Mouse (Mus musculus) myocyte (in vitro differentiated cells): Measurements from ENCODE around the gene Fam69a.

Source experiments
- E2F4 ChIP-seq: IDR thresholded peaks from one replicate; pipeline ENCODE4 v1.6.1; 2011; ENCODE audit warnings: mild to moderate bottlenecking, control low read depth, moderate library complexity; ENCODE audit not compliant: insufficient read depth
- MYOG ChIP-seq, 3 experiments: IDR thresholded peaks; one replicate each; pipeline ENCODE4 v1.6.1; 2011; ENCODE audit warnings: control low read depth in 2 of 3, low read depth in 2 of 3, mild to moderate bottlenecking in 2 of 3; ENCODE audit not compliant: insufficient read length in 2 of 3, control insufficient read depth in 1 of 3, insufficient read depth in 1 of 3
- POLR2A ChIP-seq: IDR thresholded peaks from one replicate; pipeline ENCODE4 v1.6.1; 2011; ENCODE audit warnings: low read depth, mild to moderate bottlenecking, control low read depth, moderate library complexity; ENCODE audit not compliant: insufficient read length
- USF1 ChIP-seq: IDR thresholded peaks from one replicate; pipeline ENCODE4 v1.6.1; 2011; ENCODE audit warnings: low read depth, mild to moderate bottlenecking, control low read depth, moderate library complexity

GRCm38 (mm10) chr5:107966841-107967457, 19.9 kb downstream of the Fam69a start:
- TF ChIP-seq USF1 (no peak), MYOG (IDR thresholded peaks at IDR 0.05; ENCODE audit: control insufficient read depth in 1 of 3, insufficient read depth in 1 of 3, insufficient read length in 2 of 3, low read depth in 2 of 3) (no peak), E2F4 (no peak), POLR2A (no peak)
